21 mouse cellular contexts compared by ENCODE assay signal in genomic region chr11:8694096-8694495, GRCm38 (mm10). TPM values are rescaled to one million over a fixed set of nuclear protein-coding genes. Genes with fewer than 3 reads are reported as not detected.
A peak's percentile ranks its signal among the peaks of the same experiment; 100 is the strongest.
DNase-seq lines count a peak whose midpoint lies in the region; ATAC-seq lines count a peak whose summit lies in the region.
"Had no signal": no experiment of that assay in that cellular context is flagged by ENCODE, and none has a peak within 500 bp of the region (broad histone marks: within the 10 kb centered on the region; RNA-seq: fewer than 3 reads in every experiment).

No protein-coding gene starts in this region.

- 95% methylated on average over 5 of the region's 5 CpGs for WGBS in forebrain, embryonic 13.5 days
- 94% methylated on average over 5 of the region's 5 CpGs for WGBS in forebrain, embryonic 11.5 days
- WGBS in lung, embryonic 15.5 days: 94% methylated on average over 5 of the region's 5 CpGs
- WGBS in limb, embryonic 10.5 days: 93% methylated on average over 5 of the region's 5 CpGs

- no peaks in the 10 kb centered on the region for H3K36me3 ChIP-seq in forebrain, embryonic 13.5 days (ENCODE audit: poor library complexity, severe bottlenecking)
- no peaks in the 10 kb centered on the region for H3K36me3 ChIP-seq in forebrain, embryonic 11.5 days (ENCODE audit: control insufficient read depth, insufficient read depth, low read length)
- no peaks in the 10 kb centered on the region for H3K36me3 ChIP-seq in lung, embryonic 15.5 days
- H3K36me3 ChIP-seq in limb, embryonic 10.5 days: no peaks in the 10 kb centered on the region
- H3K36me3 ChIP-seq: midbrain, embryonic 12.5 days; neural tube, embryonic 15.5 days had no signal

- peaks cover 26% of the 10 kb centered on the region for H3K4me1 ChIP-seq in forebrain, embryonic 13.5 days
- peaks cover 16% of the 10 kb centered on the region; the same call in 1 of the 2 replicates for H3K4me1 ChIP-seq in forebrain, embryonic 11.5 days (replicated peaks; ENCODE audit: control insufficient read depth, insufficient read depth, low read length)
- peaks cover 42% of the 10 kb centered on the region for H3K4me1 ChIP-seq in lung, embryonic 15.5 days
- peaks cover 38% of the 10 kb centered on the region for H3K4me1 ChIP-seq in limb, embryonic 10.5 days

- DNase-seq in forebrain, embryonic 11.5 days (ENCODE audit: low spot score): no peak
- DNase-seq in lung, postnatal 25 days (ENCODE audit: low spot score): no peak
- DNase-seq in R1 (ENCODE audit: low read depth, low spot score): peak; percentile 36
- DNase-seq in limb, embryonic 10.5 days (ENCODE audit: low spot score): no peak
- no peak for DNase-seq in cerebellum, adult 18-20 months
- no peak for DNase-seq in embryo, embryonic 10.5 days (ENCODE audit: low spot score)
- DNase-seq: adrenal gland, postnatal 25 days; cerebellum, adult 9-10 months; kidney, adult 18-20 months; kidney, postnatal 4 days; lung, postnatal 10 days; right cerebral cortex, postnatal 4 days; thymus, postnatal 4 days had no signal

- no peak for ATAC-seq in forebrain, embryonic 13.5 days
- no peak for ATAC-seq in forebrain, embryonic 11.5 days (replicated peaks; ENCODE audit: low FRiP score)
- ATAC-seq in lung, embryonic 15.5 days (ENCODE audit: borderline replicate concordance, extremely low read depth, low FRiP score, low TSS enrichment): no peak
- ATAC-seq: activated CD4-positive, CD25-positive, alpha-beta regulatory T cell, adult 4 months; forebrain, embryonic 16.5 days had no signal

- H3K4me2 ChIP-seq in forebrain, embryonic 13.5 days: no peak overlapping the region
- no peak overlapping the region for H3K4me2 ChIP-seq in forebrain, embryonic 11.5 days (ENCODE audit: low read depth, low read length, severe bottlenecking)
- H3K4me2 ChIP-seq in lung, embryonic 15.5 days: no peak overlapping the region
- H3K4me2 ChIP-seq: hindbrain, embryonic 14.5 days; liver, embryonic 11.5 days; neural tube, embryonic 15.5 days had no signal

- peak overlapping the region; percentile 69; the same call in 1 of the 2 replicates for H3K27ac ChIP-seq in forebrain, embryonic 13.5 days
- H3K27ac ChIP-seq in forebrain, embryonic 11.5 days (ENCODE audit: low read depth, low read length): no peak overlapping the region
- peak overlapping the region; percentile 95 for H3K27ac ChIP-seq in lung, embryonic 15.5 days
- peak overlapping the region; percentile 88 for H3K27ac ChIP-seq in limb, embryonic 10.5 days
- H3K27ac ChIP-seq: hindbrain, embryonic 14.5 days; neural tube, embryonic 15.5 days had no signal

- no peak overlapping the region for H3K9ac ChIP-seq in forebrain, embryonic 13.5 days
- H3K9ac ChIP-seq in forebrain, embryonic 11.5 days (ENCODE audit: low read length): no peak overlapping the region
- H3K9ac ChIP-seq in lung, embryonic 15.5 days: no peak overlapping the region
- H3K9ac ChIP-seq: hindbrain, embryonic 14.5 days; midbrain, embryonic 12.5 days; neural tube, embryonic 15.5 days had no signal

- H3K27me3 ChIP-seq in forebrain, embryonic 13.5 days: 0 out of 2 replicates have a peak, but pooled peaks cover 2% of the 10 kb centered on the region
- no peaks in the 10 kb centered on the region for H3K27me3 ChIP-seq in forebrain, embryonic 11.5 days (ENCODE audit: control insufficient read depth, insufficient read depth, low read length)
- H3K27me3 ChIP-seq in lung, embryonic 15.5 days: no peaks in the 10 kb centered on the region
- H3K27me3 ChIP-seq in limb, embryonic 10.5 days (ENCODE audit: low read depth, poor library complexity, severe bottlenecking): no peaks in the 10 kb centered on the region
- H3K27me3 ChIP-seq: neural tube, embryonic 15.5 days had no signal

- H3K4me3 ChIP-seq in forebrain, embryonic 13.5 days: no peak overlapping the region
- no peak overlapping the region for H3K4me3 ChIP-seq in forebrain, embryonic 11.5 days (ENCODE audit: low read depth, low read length)
- H3K4me3 ChIP-seq in lung, embryonic 15.5 days: no peak overlapping the region
- H3K4me3 ChIP-seq in limb, embryonic 10.5 days: no peak overlapping the region
- H3K4me3 ChIP-seq: midbrain, embryonic 12.5 days; neural tube, embryonic 15.5 days had no signal

- H3K9me3 ChIP-seq in forebrain, embryonic 13.5 days (replicated peaks): no peaks in the 10 kb centered on the region
- H3K9me3 ChIP-seq in forebrain, embryonic 11.5 days (ENCODE audit: control insufficient read depth, low read length): no peaks in the 10 kb centered on the region
- no peaks in the 10 kb centered on the region for H3K9me3 ChIP-seq in lung, embryonic 15.5 days
- H3K9me3 ChIP-seq in limb, embryonic 10.5 days (replicated peaks): no peaks in the 10 kb centered on the region
- H3K9me3 ChIP-seq: midbrain, embryonic 12.5 days; neural tube, embryonic 15.5 days had no signal

RNA-seq across cellular contexts. Expression of gene Tns3, which starts 29.8 kb away (rescaled TPM):
- polyA plus RNA-seq in forebrain, embryonic 13.5 days (2015; fragmentation: Nextera tagmentation; extraction: Ambion mirVana): 6.6 and 7.3 TPM in 2 replicates
- polyA plus RNA-seq in forebrain, embryonic 11.5 days (2014; fragmentation: Nextera tagmentation; extraction: Ambion mirVana): 8.5 and 8.8 TPM in 2 replicates
- polyA plus RNA-seq in lung, embryonic 15.5 days (2015; fragmentation: Nextera tagmentation; extraction: Ambion mirVana): 48.5 and 55.9 TPM in 2 replicates
- polyA plus RNA-seq in limb, embryonic 10.5 days (2016; fragmentation: Nextera tagmentation; extraction: Ambion mirVana): 28.2 and 35.6 TPM in 2 replicates
